Mouse (Mus musculus): ENCODE results near the gene Ctdspl.

Gene Ctdspl

DNA sequence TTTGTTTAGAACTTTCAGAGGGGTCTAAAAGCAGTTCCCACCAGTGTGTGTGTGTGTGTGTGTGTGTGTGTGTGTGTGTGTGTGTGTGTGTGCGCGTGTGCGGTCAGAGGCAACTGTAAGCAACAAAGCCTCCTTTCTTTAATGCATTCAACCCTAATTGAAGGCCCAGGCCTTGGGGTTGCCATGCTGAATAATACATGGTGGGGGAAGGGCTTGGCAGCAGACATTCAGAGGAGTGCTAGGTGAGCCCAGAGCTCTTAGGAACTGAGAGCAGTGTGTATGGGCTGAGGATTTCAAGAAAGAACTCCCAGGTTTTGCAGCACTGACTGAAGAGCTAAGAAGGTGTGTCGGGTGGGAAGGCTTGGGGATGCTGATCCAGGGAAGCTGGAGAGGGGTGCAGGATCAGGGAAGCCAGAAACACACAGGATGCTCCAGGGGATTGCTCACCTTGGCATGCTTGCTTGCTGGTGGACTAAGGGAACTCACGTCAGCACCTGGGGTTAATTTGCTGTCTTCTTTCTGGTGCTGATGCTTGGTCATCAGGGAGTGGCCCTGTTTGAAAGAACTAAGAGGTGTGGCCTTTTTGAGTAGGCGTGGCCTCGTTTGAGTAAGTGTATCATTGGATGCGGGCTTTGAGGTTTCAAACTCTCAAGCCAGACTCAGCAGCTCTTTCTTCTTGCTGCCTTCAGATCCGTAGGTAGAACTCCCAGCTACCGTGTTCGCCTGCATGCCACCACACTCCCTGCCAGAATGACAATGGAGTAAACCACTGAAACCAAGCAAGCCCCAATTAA lies 62.7 kb downstream of the Ctdspl start:
- no peak for DNase-seq (ENCODE audit: low spot score)

DNA sequence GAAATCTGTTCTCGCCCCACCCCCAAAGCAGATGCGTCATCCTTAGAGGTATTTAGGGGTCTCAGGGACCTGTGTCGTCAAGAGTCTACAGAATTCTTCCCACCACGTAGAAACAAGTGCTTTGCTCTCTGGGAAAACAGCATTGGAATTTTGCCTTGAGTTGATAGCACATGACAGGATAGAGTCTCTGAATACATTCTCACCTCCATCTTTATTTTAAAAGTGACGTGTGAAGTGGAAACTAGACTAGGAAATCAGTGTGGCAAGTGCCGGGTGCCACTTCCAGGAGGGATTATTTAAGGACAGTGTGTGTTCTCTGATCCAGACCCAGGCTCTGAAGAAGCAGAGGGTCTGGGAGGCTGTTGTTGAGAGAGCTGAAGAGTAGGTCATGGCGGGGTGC lies 64.2 kb downstream of the Ctdspl start:
- no peak for DNase-seq (ENCODE audit: low spot score)

DNA sequence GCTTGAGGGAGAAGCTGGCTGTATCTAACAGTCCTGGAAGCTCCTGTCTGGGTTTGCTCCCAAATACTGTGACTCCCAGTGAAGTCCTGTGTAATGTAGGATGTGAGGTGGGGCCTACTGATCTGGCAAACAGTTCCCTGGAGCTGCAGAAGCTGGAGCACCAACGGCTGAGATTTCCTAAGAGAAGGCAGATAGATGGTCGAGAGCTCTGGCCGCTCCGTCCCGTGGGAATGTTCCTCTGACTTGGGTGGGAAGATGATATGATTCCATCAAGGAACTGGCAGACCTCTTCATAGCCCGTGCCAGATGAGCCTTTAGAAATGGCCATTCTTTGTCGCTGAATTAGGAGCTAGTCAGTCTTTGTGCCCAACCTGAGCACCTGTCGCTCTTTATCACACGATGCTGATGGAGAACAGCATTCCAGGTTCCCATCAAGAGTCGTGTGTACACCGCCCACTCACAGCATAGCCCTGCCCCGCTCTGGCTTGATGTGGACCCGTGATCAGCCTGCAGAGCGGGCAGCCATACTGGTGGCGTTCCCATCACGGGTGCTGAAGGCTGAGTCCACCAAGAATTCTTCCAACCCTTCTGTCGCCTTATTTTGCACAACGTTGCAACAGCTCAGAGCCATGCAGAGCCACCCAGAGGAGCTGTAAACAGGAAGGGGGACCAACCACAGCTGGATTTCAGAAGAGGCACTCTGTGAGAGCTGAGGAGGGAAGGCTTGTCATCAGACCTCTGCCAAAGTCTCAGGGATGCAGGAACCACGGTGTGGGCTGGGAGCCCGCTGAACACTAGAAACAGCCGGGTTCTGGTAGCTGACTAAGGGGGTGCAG lies 65.7 kb downstream of the Ctdspl start:
- no peak for DNase-seq (ENCODE audit: low spot score)

DNA sequence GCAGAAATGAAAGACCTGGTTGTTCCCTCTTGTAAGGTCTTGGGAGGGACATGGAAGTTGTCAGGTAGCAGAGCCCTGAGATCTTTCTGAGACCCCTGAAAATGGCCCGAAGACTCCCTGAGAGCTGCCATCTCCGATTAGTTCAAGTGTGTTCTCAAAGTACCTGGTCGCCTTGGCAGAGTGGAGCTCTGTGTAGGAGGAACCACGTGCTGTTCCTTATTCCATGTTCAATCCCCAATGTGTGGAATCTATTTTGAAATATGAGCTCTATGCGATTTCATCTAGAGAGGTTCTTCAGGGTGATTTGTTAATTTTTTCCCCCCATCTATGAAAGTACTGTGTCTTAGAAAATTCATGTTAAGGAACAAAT lies 66.3 kb downstream of the Ctdspl start:
- no peak for DNase-seq (ENCODE audit: low spot score)

DNA sequence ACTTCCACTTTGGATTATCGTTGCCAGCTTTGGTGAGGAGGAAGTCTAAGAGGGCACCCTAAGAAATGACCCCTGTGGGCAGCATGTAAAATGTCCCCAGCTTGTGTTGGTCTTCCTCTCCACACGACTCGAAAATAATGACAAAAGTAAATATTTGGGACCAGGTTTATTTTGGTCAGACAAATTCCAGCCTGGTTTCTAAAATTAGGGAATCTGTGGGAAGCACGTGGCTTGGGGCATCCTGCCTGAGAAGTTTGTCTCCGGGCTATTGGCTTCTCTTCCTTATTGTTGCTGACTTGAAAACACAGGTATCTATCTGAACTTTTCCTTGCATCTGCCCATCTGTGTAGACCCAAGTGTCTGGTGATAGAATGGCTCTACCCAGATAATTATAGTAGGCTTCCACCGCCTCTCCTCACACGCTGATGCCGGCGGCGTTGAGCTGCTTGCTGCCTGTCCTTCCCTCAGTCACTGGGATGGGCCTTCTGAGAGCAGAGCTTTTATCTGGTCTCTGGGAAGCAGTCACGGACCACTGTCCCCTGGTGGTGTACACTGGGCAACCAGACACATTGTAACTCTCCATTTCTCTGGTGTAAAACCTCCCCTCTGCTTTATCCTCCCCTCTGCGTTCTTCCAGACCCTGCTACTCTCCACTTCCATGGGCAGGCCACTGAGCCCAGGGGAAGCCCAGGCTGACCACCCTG lies 68.4 kb downstream of the Ctdspl start:
- DNase-seq (ENCODE audit: low spot score), result no peak

DNA sequence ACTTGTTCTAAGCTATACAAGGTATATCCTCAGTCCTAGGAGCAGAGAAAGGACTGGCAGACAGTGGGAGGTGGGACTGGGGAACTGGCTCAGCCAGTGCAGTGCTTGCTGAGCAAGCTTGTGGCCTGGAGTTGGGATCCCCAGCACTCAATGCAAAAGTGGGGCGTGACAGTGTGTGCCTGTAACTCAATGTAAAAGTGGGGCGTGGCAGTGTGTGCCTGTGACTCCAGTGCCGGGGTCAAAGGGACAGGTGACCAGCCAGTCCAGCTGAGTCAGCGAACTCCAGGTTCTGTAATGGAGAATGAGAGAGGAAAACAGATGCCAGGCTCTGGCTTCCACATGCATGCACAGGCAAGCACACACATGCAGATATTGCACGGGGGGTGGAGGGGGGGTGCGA lies 69.3 kb downstream of the Ctdspl start:
- DNase-seq (ENCODE audit: low spot score), result no peak

DNA sequence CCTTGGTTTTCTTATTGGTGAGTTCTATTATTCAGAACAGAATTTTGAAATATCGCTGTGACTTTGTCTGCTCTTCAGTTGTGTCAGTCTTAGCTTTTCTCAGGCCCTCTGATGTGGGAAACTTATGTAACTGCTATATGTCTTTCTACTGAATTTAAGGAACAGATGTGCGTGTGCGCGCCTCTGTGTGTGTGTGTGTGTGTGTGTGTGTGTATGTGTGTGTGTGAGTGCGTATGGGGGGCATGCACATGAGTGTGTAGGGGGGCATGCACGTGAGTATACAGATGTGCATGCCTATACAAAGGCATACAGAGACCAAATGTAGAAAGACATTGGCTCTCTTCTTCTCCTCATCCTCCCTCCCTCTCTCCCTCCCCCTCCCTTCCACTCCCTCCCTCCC lies 71.0 kb downstream of the Ctdspl start:
- DNase-seq (ENCODE audit: low spot score), result no peak

DNA sequence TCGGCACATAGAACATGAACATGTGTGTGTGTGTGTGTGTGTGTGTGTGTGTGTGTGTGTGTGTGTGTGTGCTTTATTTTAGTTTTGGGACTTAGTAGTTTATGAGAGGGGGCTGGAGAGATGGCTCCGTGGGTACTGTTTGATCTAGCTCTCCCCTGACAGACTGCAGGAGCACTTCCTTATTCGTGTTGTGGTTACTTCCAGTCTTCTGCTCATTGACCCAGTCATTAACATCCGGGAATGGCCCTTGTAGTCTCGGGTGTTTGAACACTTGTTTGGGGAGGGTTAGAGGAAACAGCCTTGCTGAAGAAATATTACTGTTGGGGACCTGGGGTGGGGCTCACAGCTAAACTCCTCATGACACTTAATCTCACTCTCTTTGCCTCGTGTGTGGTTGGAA lies 73.9 kb downstream of the Ctdspl start:
- no peak for DNase-seq (ENCODE audit: low spot score)

DNA sequence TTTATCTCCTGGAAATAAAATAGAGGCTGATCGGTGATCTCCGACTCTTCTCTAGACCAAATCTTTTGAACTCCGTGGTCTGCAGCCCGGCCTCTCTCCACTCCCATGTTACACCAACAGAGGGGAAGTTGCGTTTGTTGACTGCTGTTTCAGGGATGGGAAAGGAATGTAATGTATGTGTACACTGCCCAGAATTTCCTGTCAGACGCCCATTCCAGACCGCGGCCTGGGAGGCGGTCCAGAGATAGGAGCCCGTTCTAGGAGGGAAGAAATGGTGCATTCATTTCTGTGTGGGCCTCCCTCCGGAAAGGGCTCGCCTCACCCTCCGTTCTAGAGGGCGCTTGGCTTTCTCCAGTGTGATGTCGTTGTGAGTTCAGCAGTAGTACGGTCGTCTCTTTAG lies 76.0 kb downstream of the Ctdspl start:
- DNase-seq (ENCODE audit: low spot score), result no peak

DNA sequence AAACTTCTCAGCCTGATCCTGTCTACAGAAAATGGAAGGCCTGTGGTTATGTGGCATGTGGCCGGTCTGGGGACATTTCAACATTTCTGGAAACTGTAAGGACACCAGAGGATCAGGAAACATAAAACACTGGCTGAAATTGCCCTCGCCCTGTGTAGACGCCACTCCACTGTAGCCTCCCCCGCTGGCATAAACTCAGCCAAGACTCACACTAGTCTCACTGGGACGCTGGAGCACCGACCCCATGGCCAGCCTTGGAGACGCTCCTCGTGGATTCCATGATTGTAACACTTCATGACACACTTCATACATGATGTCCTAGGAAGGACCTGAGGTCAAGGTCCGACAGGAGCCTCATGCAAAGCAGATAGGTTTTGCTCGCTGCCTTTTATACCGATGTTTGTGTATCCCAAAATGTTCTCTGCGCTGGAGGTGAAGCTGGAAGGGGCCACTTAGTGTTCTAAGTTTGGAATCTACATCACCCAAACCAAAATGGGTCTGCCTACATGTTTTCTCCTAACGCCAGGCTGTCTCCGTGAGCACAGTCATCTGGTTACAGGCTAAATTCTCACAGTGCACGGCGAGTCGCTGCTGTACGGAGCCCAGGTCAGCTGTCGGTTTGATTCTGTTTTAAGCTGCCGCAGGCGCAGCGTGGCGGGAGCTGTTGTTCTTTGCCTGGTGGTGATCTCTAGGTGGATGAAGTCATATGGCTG lies 77.9 kb downstream of the Ctdspl start:
- no peak for DNase-seq (ENCODE audit: low spot score)

DNA sequence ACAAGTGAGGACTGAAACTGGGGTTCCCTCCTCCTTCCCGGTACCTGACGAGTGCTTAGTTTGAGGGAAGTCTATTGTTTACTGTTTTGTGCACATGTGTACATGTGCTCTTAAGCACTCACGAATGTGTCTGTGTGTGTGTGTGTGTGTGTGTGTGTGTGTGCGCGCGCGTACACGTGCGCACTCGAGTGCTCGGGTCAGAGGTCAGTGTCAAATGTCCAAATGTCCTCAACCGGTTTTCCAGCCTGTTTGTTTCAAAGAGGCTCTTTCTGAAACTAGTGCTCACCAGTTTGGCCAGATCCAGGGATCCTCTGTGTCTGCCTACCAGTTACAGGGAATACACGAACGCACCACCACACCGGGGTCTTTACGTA lies 78.4 kb downstream of the Ctdspl start:
- DNase-seq (ENCODE audit: low spot score), result no peak

DNA sequence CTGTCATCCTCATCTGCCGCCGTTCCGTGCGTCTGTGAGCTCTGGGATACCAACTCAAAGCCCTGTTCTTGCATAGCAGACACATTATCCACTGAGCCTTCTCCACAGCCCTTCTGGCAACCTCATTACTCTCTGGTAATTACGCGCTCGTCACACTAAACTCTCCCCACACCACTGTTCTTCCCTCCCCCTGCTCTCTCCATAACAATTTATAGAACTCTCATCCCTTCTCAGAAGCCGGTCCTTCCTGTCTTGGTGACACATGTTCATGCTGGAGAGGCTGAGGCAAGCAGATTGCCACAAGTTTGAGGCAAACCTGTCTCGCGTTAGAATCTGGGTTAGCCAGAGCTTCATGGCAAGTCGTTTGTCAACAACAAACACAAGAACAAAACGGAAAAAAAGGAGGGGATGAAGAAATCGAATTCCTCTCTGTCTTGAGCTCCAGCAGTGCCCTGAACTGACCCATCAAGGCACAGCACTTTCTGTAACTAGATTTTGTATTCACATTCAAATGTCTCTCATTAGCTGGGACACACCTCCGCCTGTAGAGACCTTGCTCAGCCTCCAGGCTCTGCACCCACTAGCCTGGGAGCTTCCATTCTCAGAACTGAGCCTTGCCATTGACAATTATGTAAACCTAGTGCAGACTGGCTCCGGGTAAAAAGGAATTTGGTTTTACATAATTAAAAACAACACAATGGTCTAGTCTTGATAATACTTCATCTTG lies 79.2 kb downstream of the Ctdspl start:
- DNase-seq (ENCODE audit: low spot score), result peak; percentile 11

DNA sequence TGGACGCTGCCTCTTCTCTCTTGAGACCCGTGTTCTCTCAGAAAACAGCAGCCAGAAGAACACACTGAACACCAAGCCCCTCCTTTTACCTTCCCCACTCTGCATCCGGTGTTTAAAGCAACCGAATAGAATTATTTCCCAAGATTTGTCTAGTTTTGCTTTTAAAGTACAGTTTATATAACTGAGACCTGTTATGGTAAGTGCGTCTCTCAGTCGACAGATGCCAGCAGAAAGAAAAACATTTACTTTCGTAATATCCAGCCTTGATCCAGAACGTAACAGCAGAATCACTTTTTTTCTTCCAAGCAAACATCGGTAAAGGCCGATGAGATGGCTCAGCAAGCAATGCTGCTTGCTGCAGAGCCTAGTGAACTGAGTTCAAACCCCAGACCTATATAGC lies 81.0 kb downstream of the Ctdspl start:
- DNase-seq (ENCODE audit: low spot score), result peak; percentile 35

DNA sequence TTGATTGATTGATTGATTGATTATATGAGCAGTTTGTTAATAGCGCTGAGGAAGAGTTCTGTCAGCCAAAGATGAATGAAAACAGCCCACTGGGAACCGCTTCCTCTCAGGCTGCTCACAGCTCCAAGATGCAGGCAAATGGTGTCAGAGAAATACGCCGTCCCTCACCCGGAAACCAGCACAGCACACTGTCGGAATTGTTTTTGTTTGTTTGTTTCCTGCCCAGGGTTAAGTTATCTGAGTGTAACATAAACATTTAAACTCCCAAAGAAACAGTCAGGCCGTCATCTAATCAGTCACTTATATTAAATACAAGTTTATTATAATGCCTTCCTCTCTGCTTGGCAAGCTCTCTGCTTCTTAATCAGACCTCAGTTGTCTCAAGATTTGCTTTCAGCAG lies 82.6 kb downstream of the Ctdspl start:
- DNase-seq (ENCODE audit: low spot score), result no peak

DNA sequence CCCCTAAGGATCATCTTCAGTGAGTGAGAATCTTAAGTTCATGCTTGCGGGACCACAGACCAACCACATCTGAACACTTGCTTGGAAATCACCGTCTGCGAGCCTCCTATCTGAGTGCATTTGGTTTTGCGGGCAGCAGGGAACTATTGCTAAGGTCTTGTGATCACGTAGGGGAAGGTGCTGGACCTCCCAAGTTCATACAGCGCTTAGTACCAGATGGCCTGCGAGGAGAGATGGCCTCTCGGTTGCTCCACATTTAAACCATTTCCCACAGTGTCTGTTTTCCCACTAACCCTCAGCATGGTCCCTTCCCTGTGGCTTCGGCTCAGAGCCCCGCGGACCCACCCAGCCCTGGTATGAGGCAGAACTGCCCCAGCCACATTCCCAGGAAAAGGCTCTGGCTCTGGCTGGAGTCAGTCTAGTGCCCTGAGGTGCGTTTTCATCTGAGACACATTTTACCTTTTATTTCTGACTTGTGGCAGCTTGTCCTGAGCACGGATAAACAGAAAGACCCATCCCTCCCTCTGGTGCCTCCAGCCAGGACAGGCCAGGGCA lies 84.0 kb downstream of the Ctdspl start:
- no peak for DNase-seq (ENCODE audit: low spot score)

DNA sequence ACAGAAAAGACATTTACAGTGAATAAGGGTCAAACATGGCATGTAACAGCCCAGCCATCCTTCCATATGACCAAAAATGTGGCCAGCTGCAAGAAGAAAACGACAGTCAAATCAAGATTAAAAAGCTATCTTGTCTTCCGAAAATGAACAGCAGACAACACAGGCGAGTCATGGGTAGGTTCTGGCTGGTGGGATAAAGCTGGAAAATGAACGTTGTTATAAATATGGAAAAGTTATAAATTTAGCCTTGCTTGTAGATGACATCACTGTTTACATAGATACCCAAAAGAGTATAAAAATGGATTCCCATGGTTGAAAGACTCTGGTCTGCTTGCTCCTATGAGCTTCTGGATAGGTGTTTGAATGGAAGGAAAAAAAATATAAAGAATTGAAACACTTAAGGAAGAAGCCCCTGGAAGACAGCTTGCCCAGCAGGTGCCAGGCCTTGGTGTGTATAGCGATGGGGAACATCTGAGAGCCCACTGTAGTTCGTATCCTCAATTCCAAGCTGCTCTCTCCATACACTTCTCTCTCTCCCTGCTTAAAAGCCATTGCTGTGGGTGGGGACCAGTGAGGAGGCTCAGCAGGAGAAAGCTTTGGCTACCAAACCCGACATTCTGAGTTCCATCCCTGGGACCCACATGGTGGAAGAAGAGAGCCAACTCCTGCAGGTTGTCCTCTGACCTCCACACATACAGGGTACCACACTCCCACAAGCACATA lies 90.7 kb downstream of the Ctdspl start:
- no peak for DNase-seq (ENCODE audit: low spot score)

DNA sequence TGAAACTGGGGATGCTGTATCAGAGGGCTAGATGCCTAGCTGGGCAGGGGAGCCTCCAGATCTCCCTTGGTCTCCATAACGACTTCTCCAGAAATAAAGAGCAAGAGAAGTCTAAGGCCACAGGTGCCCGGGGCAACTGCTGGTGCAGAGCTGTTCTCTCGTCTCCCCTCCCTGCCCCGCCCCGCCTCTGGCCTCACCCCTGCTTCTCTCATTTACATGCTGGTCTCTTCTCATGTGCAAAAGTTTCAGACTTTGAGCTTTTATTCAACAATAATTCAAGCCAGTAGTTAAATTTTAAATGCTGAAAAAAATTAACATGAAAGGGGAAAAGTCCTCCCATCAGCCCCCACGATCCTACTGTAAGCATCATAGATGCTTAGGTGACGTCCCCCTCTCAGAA lies 95.5 kb downstream of the Ctdspl start:
- no peak for DNase-seq (ENCODE audit: low spot score)

DNA sequence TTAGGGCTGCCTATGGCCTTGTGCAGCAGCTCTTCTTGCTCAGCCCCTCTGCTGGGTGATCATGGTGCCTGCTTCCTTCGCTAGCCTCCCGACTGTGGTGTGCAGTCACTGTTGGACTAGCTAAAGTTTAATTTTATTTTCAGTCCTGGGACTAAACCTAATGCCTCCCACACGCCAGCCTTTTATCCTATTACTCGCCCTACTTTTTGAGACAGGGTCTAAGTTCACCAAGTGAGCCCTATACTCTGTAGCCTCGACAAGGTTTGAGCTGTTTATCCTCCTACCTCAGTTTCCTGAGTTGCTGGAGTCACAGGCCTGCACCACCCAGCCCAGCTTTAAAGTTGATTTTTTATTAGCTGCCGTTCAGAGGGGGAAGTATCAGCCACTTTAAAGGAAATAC lies 99.0 kb downstream of the Ctdspl start:
- no peak for DNase-seq (ENCODE audit: low spot score)

DNA sequence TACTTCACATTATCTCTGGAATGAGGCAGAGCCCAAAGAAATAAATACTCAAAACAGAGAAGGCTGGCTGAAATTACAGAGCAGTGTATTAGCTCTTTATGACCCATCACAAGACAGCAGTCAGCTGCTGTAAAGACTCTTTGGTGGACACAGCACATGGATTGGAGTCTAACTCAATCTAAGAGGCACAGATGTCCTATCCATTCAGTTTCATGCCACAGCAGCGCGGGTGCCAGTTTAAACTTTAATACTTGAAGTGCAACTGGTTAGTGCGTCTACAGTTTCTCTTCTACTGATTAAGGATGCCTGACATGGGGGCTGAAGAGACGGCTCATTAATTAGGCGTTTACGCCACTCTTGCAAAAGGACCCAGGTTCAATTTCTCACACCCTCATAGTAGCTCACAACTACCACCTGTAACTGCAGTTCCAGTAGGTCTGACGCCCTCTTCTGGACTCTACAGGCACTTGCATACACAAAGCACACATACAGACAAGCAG lies 99.6 kb downstream of the Ctdspl start:
- no peak for DNase-seq (ENCODE audit: low spot score)

DNA sequence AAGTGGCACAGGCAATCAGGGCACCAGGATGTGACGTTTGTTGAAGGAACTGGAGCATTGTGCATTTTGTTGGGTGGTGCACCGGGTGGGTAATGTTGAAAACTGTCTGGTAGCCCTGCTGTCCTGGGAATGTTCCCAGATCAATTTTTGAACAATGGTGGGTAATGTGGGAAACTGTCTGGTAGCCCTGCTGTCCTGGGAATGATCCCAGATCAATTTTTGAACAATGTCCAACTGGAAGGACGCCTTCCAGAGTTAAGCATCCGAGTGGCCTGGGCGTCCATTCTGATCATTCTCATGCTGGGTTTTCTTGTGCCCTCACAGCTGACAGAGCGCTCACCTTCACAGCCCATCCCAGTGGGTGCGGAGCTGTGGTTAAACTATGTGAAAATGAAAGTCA lies 101.1 kb downstream of the Ctdspl start:
- DNase-seq (ENCODE audit: low spot score), result no peak

Measured in adipocyte (in vitro differentiated cells).